Mouse (Mus musculus) subcutaneous adipose tissue, adult 2 months (tissue): ENCODE results near the gene Rraga. TPM values are rescaled to one million over a fixed set of nuclear protein-coding genes. Genes with fewer than 3 reads are reported as not detected.

Experiments
- polyA plus RNA-seq: library from polyadenylated mRNA; depleted of rRNA; stranded (reverse); fragments of >200 nt; gene quantifications from 2 replicates; pipeline ENCODE4 v1.2.3, GENCODE M21; 2012; ENCODE audit warnings: low replicate concordance; rRNA removed

Gene Rraga
- polyA plus RNA-seq = 59.9 and 68.8 TPM in 2 replicates

GRCm38 (mm10) chr4:86575283-86575983, at the start of gene Rraga:
Rraga (plus strand) TSS chr4:86575668.

GRCm38 (mm10) chr4:86558228-86558627, 17.2 kb upstream of the Rraga start, which contains the start of gene Saxo1:
Saxo1 (minus strand) TSS chr4:86558328.

GRCm38 (mm10) chr4:86611524-86612288, 36.2 kb downstream of the Rraga start, which contains the start of gene Haus6:
Haus6 (minus strand) TSS chr4:86612055.

Other genes starting within 250 kb of the Rraga start
- 0.09 TPM in 1 of 2 replicates, not detected in the other for gene Saxo1, start 17.3 kb upstream of the Rraga start, polyA plus RNA-seq
- 1.5 and 8.8 TPM in 2 replicates for gene Haus6, start 36.4 kb downstream of the Rraga start, polyA plus RNA-seq
- 437 and 883 TPM in 2 replicates for gene Plin2, start 94.4 kb downstream of the Rraga start, polyA plus RNA-seq
- gene Dennd4c, start 172.9 kb downstream of the Rraga start, polyA plus RNA-seq = 6.5 and 15.2 TPM in 2 replicates